Mouse (Mus musculus): ENCODE results near the gene Chst2.

- TF ChIP-seq CTCF (IDR thresholded peaks at IDR 0.05), result no peak
- no peak for TF ChIP-seq POLR2A (IDR thresholded peaks at IDR 0.05; ENCODE audit: insufficient read depth, low read depth, low read length)
Measured at GRCm38 (mm10) chr9:95404811-95405465, 1.6 kb downstream of the Chst2 start.

Data from heart, adult 2 months (tissue).